Mouse (Mus musculus) bone marrow macrophage, adult 2 months (primary cell): ENCODE results near the gene Gna11.

Experiments used
- CTCF ChIP-seq: IDR thresholded peaks from 2 replicates; pipeline ENCODE4 v1.5.1; 2012; ENCODE audit warnings: low read depth, mild to moderate bottlenecking, low read length, moderate library complexity
- POLR2A ChIP-seq: IDR thresholded peaks from 2 replicates; pipeline ENCODE4 v1.6.1; 2012; ENCODE audit warnings: mild to moderate bottlenecking, low read depth, low read length, borderline replicate concordance

DNA sequence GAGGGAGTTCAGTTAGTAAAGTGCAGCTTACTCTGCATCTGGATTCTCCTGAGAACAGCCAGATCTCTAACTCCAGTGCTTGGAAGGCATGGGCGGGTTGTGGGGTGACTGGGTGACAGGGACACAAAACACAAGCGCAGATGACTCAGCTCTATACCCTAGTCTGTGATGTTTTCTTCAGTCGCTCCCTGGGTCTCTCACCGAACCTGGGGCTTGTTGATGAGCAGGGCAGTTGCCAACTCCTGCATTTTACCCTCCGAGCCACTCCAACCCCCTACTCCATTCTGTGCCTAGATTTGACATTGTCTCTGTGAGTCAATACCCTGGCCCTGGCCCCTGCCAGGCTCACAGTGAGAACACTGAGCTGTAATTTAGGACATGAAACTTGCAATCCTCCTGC is 43.1 kb downstream of the Gna11 start:
- no peak for TF ChIP-seq CTCF
- no peak for TF ChIP-seq POLR2A
